Mouse (Mus musculus): Measurements from ENCODE around the gene 1110051M20Rik.

GRCm38 (mm10) chr2:91455826-91456225 lies 11.3 kb upstream of the 1110051M20Rik start:
- no peak for TF ChIP-seq POLR2A (IDR thresholded peaks at IDR 0.05; ENCODE audit: insufficient read depth, low read depth, low read length)
- no peak for TF ChIP-seq CTCF (IDR thresholded peaks at IDR 0.05; ENCODE audit: insufficient read depth, low read depth, low read length)
